Mouse (Mus musculus) embryonic fibroblast, embryonic 13.5 days (primary cell): ENCODE data around the gene Pcgf1.

Experiments
- CTCF ChIP-seq: IDR thresholded peaks from 2 replicates; pipeline ENCODE4 v1.5.1; 2011; ENCODE audit warnings: mild to moderate bottlenecking, control low read depth, low read length, moderate library complexity, borderline replicate concordance; ENCODE audit not compliant: insufficient read depth
- POLR2A ChIP-seq: IDR thresholded peaks from 2 replicates; pipeline ENCODE4 v1.6.1; 2011; ENCODE audit warnings: low read depth, mild to moderate bottlenecking, control low read depth, low read length, moderate library complexity

GRCm38 (mm10) chr6:83038496-83039012, 39.1 kb upstream of the Pcgf1 start:
- TF ChIP-seq CTCF, result no peak
- no peak for TF ChIP-seq POLR2A
